Mouse (Mus musculus) brain, embryonic 14.5 days (tissue): Measurements from ENCODE around the gene Cdca4.

ENCODE experiments used
- CTCF ChIP-seq: fragments of 200-500 bp; IDR thresholded peaks from 2 replicates; pipeline ENCODE4 v1.5.1; 2012; ENCODE audit warnings: inconsistent platforms, mild to moderate bottlenecking, moderate library complexity, borderline replicate concordance; ENCODE audit not compliant: insufficient read depth, insufficient read length; ENCODE audit errors: extremely low read depth
- POLR2A ChIP-seq: fragments of 200-500 bp; IDR thresholded peaks from 2 replicates; pipeline ENCODE4 v1.6.1; 2012; ENCODE audit warnings: mild to moderate bottlenecking, inconsistent platforms, borderline replicate concordance; ENCODE audit not compliant: poor library complexity, insufficient read depth, insufficient read length, severe bottlenecking; ENCODE audit errors: extremely low read depth

DNA sequence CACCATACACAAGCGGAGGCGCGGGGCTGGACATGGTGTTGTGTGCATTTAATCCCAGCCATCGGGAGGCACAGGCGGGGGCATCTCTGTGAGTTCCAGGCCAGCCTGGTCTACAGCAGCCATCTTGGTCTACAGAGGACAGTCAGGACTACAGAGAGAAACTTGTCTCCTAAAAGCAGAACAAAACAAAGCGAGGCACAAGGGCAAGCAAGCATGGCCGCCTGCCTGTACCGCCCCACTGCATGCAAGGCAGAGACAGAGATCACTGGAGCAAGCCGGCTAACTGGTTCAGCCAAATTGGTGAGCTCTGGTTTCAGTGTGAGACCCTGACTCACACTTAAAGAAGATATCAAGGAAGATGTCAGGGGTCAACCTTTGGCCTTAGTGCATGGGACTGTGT lies 21.1 kb upstream of the Cdca4 start:
- TF ChIP-seq POLR2A (no peak), CTCF (no peak)
